Mouse (Mus musculus) olfactory bulb, adult 2 months (tissue): ENCODE measurements at regions not wholly inside any gene's neighbourhood (a gene's known extent, or its start where the extent isn't known, plus 50 kb on each side); places are given as distances from the start of the nearest gene placed in this dataset.

ENCODE experiments used
- CTCF ChIP-seq: fragments of 200-500 bp; IDR thresholded peaks from 2 replicates; pipeline ENCODE4 v1.5.1; 2012; ENCODE audit warnings: low read depth, mild to moderate bottlenecking, low read length, moderate library complexity; ENCODE audit not compliant: insufficient read depth
- POLR2A ChIP-seq: fragments of 200-500 bp; IDR thresholded peaks from 2 replicates; pipeline ENCODE4 v1.6.1; 2012; ENCODE audit warnings: mild to moderate bottlenecking, low read depth, low read length, moderate library complexity; ENCODE audit not compliant: insufficient read depth

GRCm38 (mm10) chr9:116338093-116338728 lies 163.1 kb upstream of the Tgfbr2 start:
- TF ChIP-seq CTCF (no peak), POLR2A (no peak)
